Mouse (Mus musculus) lung, postnatal 14 days (tissue): ENCODE data around the gene Npas3.
A peak's percentile ranks its signal among the peaks of the same experiment; 100 is the strongest.

Experiments
- DNase-seq: peaks from one replicate; pipeline ENCODE4 v3.0.0; 2021

Npas3 gene

GRCm38 (mm10) chr12:53719896-53720295, 471.4 kb downstream of the Npas3 start:
- DNase-seq, result no peak

GRCm38 (mm10) chr12:53722156-53722555, 473.7 kb downstream of the Npas3 start:
- no peak for DNase-seq

GRCm38 (mm10) chr12:53722718-53723698, 474.5 kb downstream of the Npas3 start:
- DNase-seq, result no peak

GRCm38 (mm10) chr12:53729275-53729674, 480.8 kb downstream of the Npas3 start:
- DNase-seq, result no peak

GRCm38 (mm10) chr12:53738549-53739292, 490.2 kb downstream of the Npas3 start:
- DNase-seq, result no peak

GRCm38 (mm10) chr12:53746653-53747052, 498.2 kb downstream of the Npas3 start:
- peak; percentile 10 for DNase-seq

- DNase-seq, result no peak
Measured at GRCm38 (mm10) chr12:53749375-53749774, 500.9 kb downstream of the Npas3 start.

GRCm38 (mm10) chr12:53752281-53753072, 504.0 kb downstream of the Npas3 start:
- no peak for DNase-seq

- no peak for DNase-seq
Measured at GRCm38 (mm10) chr12:53753368-53753937, 505.0 kb downstream of the Npas3 start.

GRCm38 (mm10) chr12:53754236-53754635, 505.8 kb downstream of the Npas3 start:
- DNase-seq, result no peak

- no peak for DNase-seq
Measured at GRCm38 (mm10) chr12:53757631-53758030, 509.2 kb downstream of the Npas3 start.

- no peak for DNase-seq
Measured at GRCm38 (mm10) chr12:53758356-53758755, 509.9 kb downstream of the Npas3 start.

- no peak for DNase-seq
Measured at GRCm38 (mm10) chr12:53764143-53764542, 515.7 kb downstream of the Npas3 start.

- peak; percentile 23 for DNase-seq
Measured at GRCm38 (mm10) chr12:53768392-53768791, 519.9 kb downstream of the Npas3 start.

GRCm38 (mm10) chr12:53771394-53771936, 523.0 kb downstream of the Npas3 start:
- no peak for DNase-seq

- DNase-seq, result no peak
Measured at GRCm38 (mm10) chr12:53781850-53782552, 533.5 kb downstream of the Npas3 start.

- DNase-seq, result no peak
Measured at GRCm38 (mm10) chr12:53789501-53789900, 541.0 kb downstream of the Npas3 start.

- DNase-seq, result no peak
Measured at GRCm38 (mm10) chr12:53794718-53795400, 546.4 kb downstream of the Npas3 start.

- DNase-seq, result no peak
Measured at GRCm38 (mm10) chr12:53801831-53802230, 553.4 kb downstream of the Npas3 start.

- no peak for DNase-seq
Measured at GRCm38 (mm10) chr12:53802381-53802780, 553.9 kb downstream of the Npas3 start.

- no peak for DNase-seq
Measured at GRCm38 (mm10) chr12:53810081-53810480, 561.6 kb downstream of the Npas3 start.
